Mouse (Mus musculus) olfactory bulb, adult 2 months (tissue): ENCODE measurements around the gene Rab11fip4.

Experiments
- CTCF ChIP-seq: fragments of 200-500 bp; IDR thresholded peaks from 2 replicates; pipeline ENCODE4 v1.5.1; 2012; ENCODE audit warnings: low read depth, mild to moderate bottlenecking, low read length, moderate library complexity; ENCODE audit not compliant: insufficient read depth
- POLR2A ChIP-seq: fragments of 200-500 bp; IDR thresholded peaks from 2 replicates; pipeline ENCODE4 v1.6.1; 2012; ENCODE audit warnings: mild to moderate bottlenecking, low read depth, low read length, moderate library complexity; ENCODE audit not compliant: insufficient read depth

GRCm38 (mm10) chr11:79647071-79647501 is 56.1 kb downstream of the Rab11fip4 start:
- no peak for TF ChIP-seq POLR2A
- TF ChIP-seq CTCF, result no peak
